Mouse (Mus musculus) CD8-positive naive resting alpha-beta T cell, adult 2 months (primary cell): ENCODE data around the gene Klhl32.
"Not testable (repeated sequence)": the region's sequence is repeated elsewhere in the genome, so short reads cannot be mapped to it uniquely, and the experiment has no call there.

Source experiments
- DNase-seq, 2 experiments: peaks; one replicate each; pipeline ENCODE4 v3.0.0; 2022; ENCODE audit warnings: low read depth in 2 of 2, low spot score in 2 of 2

The Klhl32 gene

DNA sequence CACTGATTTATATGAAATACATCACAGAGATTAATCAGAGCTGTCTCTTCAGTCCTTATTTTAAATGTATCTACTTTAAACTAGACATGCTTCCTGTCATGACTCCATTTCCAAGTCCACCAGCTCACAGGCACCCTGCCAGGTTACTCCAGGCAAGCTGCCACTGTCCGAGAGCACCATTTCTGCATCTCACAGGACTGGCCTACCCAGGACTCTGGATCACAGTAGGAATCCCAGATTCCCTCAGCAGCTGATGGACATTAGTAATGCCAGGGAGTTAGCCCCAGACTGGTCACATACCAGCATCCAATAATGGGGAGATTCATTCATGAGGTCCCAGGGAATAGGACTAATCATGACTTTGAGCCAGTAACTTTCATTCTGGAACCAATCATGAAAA lies 54.7 kb downstream of the Klhl32 start:
- no peak for DNase-seq

DNA sequence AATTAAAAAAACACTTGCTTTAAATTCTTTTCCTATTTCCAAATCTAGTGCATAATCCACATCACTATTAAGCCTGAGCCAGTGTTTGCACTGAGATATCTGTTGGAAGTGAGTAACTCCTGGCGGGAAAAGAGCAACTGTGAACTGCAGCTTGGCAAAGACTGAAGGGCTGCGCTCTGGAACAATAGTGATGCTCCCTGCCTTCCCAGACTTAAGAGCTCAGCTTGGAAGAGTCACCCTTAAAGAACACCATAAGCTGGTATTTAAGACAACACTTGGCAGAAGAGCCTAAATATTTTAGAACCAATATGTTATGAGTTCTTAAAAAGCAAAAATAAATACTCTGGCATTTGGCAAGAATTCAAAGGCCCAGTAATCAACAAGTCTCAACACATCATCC lies 55.7 kb downstream of the Klhl32 start:
- DNase-seq = no peak

DNA sequence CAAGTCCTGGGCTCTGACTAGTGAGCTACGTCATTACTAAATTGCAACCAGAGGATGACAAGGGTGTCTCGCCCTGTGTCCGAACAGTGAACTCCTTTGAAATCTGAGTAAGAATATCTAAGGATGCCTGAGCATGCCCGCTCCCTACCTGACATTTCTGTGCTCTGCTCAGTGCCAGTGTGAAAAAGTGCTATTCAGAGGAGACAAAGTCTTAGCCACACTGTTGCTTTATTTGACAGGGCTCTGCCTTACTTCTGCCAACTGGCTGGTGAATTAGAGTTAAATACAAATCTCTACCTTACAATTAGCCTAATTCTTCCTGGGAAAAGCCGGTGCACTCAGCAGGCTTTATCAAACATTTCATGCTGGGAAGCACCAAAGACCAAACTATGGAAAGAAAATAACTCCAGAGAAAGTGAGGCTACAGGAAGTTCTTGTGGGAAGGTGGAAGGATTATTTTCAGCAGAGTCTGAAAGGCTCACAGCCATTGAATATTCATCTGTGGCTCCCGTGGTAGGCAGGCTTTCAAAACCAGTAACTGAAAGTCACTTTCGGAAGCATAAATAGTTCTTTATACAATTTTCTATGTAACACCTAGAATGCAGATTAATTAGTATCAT lies 57.1 kb downstream of the Klhl32 start:
- DNase-seq = no peak

DNA sequence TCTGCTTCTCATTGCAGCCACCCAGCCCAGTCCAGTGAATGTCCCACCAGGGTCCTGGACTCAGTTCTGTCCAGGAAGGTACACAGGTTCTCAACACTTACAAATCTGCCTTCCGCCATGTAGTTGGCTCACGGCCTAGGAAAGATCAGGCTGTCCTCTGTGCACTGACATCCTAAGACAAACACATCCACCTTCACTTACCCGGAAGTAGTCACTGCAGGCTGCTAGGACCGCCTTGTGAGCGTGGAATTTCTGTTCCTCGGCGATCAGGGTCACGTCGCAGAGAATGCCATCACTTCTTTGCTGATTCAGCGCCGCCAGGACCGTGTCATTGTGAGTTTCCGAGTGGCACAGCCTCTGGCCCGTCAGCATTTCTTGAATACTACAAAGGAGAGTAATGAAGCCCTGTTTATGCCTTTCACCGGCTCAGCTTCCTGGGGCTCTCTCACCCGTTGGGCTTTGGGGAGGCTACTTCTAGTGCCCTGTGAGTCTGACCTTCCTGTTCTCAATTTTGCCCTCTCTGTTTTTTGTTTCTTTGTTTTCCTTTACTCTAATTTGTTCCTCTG lies 58.4 kb downstream of the Klhl32 start:
- DNase-seq = no peak

DNA sequence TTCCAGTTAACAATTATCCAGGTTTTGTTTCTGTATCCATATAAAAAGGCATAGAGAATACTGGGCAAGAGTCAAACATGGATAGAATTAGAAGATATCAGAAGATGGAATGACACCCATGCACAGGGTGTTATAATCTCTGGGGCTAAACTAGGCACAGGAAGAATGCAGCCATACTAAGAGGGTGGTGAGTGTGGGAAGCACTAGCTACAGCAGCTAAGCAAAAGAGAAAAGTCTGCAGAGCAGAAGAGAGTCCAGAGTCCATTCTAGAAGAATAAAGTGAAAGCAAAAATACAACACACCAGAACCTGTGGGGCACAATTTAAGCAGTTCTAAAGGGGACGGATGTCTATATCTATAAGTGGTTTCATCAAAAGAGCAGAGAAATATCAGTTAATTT lies 61.6 kb downstream of the Klhl32 start:
- no peak for DNase-seq

DNA sequence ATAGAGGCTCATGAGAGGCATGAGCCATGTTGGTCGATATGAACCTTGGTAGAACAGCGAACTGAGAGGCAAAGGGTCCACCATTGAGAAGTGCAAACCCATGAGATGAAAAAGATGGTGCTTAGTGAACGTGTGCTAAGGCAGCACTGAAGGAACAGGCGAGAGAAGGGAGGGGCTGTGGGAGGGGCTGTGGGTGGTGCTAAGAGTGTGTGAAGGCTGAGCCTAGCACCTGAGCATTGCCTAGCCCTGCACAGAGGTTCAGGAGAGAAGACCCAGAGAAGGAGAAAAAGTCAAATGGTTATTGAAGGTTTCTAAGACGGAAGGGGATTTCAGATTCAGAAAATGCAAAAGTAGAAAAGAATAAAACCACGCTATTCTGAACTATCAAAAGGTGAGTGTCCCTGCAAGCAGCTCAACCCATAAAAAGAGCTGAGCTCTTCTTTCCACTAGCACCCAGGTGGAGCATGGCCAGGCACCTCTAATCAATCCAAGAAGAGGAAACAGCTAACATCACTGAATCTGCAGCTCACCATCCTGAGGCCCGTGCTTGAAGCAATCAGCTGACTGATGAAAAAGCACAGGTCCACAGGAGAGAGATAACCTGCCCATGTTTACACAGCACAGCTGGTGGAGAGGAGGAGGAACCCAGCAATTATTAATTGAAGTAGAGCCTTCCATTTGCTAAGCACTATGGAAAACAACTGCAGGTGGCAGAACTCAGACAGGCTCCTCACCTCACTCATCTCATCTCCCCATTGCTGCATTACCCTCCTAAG lies 65.0 kb downstream of the Klhl32 start:
- DNase-seq = no peak

DNA sequence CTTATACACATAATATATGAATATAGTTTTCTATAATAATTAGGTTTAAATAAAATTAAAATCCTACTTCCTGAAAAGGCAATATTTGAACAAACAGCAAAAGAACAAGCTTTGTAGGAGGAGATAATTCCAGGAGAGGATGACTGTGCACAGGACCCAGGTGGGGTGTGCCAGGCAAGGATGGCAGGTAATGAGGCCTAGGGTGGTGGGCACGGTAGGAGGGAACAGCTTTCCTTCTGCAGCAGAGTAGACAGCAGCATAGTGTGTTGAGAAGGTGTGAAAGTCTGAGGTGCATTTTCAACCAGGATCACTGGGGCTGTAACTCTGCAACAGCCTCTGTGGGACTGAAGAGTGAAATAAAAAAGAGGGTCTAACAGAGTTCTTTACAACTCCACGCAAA lies 85.0 kb downstream of the Klhl32 start:
- no peak for DNase-seq

DNA sequence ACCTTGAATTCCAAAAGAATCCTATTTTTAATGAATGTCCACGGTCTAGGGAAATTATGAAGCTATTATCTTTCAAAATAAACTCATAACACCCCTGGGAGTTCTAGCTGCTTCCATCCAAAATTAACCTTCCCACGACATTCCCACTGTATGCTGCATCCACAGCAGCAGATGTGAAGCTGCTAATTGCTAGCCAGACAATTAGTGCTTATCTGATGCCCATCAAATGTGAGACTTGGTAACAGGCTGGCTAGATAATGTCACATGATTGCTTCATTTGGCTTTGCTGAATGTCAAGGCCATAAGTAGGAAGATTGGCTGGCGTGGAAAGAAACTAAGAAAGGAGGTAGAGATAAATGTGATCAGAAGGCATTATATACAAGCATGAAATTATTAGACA lies 85.5 kb downstream of the Klhl32 start:
- DNase-seq = no peak

DNA sequence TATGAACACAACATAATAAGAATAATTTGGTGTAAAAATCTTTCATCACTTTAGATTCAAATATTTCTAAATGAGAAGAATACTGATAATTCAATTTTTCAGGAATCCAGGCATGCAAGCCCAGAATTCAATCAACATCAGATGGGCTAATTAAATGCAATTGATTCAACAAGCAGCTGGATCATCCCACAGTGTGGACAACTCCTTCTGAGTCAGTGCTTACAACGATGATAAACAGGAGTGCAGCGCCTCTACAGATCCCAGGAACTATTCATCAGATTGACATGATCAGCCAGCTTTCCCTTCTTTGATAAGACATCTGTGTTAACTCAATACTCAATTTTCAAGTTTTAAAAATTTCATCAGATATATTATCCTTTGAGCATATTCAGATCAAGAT lies 86.4 kb downstream of the Klhl32 start:
- no peak for DNase-seq

DNA sequence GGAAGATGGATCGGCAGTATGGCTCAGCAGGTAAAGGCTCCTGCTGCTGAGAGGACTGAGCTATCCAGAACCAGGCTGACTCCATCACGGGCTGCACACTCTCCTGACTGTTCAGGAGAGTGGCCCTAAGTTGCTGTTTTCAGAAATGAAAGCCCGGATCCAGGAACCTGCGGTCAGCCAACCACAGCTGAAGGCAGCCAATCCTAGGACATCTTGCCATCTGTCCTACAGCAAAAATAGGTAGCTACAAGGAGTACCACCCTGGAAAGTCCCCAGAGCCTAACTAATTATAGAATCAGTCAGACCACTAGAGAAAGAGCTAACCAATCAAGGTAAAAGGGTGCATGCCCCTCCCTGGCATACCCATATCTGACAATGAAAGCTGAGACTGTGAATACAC lies 87.5 kb downstream of the Klhl32 start:
- DNase-seq = no peak

DNA sequence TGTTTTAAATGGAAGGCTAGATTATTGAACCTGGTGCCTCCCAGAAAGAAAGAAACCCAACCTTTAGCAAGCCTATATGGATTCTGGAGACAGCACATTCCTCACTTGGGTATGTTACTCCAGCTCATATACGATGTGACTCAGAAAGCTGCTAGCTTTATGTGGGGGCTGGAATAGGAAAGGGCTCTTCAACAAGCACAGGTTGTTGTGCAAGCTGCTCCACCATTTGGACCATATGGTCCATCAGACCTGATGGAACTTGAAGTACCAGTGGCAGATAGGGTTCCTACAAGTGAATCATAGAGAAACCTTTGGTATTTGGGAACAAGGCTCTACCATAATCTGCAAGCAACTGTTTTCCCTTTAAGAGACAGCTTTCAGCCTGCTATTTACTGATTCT lies 92.0 kb downstream of the Klhl32 start:
- no peak for DNase-seq

DNA sequence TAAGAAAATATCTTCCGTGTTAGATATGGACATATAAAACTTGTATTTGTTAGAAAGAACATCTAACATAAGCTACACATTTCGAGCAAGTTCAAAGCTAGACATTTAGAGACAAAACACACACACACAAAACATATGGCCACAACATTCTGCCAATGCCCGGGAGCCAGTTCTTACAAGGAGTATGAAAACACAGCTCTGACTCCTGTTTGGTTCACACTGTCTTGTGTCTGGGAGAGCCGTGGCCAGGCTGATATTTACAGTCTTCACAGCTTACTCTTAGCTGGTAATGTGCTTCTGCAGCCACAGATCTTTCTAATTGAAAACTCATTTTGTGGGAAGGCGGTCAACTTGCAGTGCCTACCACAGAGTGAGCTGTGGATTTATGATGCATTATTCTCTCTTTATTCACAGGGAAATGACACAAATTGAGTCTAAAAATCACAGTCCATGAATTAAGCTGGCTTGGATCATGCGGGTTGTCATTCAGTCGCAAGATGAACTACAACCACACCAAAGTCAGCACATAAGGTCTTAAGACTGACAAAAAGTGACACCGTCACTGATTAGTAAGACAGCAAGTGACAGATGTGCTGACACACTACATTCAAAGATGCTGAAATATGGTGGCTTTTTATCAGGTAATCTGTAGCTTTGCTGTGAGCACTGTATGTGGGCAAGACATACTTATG lies 98.3 kb downstream of the Klhl32 start:
- DNase-seq = no peak

DNA sequence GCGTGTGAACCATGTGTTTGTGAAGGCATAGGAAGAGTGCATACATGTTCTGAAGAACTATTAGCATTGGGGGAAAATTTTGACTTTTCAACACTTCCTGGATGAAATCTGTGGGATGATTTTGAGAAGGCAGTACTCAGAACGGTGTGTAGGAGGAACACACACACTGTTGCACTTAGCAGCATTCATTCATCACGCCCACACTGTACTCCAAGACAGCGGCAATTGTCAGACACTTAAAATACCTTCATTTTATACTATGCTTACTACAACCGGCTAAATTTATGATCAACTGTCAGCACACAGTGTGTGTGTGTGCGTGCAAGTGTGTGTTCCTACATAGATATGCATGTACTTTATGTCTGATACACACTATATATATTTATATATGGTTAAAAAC lies 113.8 kb downstream of the Klhl32 start:
- DNase-seq = no peak

DNA sequence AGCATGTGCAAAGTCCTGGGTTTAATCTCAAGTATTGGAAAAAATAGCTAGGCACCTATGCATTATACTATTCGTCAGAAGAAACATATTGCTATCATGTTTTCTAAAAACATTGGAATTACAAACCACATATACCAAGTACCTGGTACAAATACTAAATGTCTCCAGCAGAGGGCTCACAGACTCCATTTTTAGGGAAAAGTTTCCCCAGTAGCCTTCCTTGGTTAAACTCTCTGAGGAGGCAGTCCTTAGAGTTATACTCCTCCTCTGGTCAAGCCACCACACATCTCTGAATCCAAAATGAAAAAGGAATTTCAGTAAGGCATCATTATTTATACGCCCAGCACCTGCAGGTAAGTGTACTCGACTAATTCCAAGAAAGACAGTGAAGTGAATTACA lies 130.1 kb downstream of the Klhl32 start:
- no peak for DNase-seq

DNA sequence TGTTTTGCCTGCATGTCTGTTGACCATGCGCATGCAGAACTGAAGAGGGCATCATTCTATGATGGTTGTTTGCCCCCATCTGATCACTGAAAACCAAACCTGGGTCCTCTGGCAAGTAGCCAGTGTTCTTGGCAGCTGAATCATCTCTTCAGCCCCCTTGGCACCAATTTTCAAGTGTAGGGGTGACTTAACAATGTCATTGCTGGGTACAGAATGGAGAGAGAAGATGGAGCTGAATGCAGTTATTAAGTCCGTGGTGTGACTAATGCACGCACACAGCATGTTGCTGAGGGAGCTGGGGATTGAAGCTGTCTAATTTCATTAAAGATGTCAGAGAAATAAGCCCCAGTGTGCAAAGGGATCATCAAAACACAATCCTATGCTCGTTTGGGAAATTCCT lies 135.4 kb downstream of the Klhl32 start:
- no peak for DNase-seq

DNA sequence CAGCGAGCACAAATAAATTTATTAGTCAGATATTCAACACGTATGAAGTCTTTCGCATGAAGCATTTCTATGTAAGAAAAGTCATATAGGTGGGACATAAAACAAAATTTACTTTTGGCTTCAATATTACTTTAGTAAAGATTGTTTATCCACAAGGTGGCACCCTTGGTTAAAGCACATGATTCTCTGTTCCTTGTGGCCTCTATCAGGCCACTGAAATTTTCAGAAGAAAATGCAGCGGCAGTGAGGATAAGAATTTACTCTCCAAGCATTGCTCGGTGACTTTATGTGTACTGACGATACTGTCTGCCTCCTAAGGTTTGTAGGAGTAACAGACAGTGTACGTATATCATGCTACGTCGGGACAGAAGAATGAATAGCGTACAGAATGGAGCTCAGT lies 136.6 kb downstream of the Klhl32 start:
- no peak for DNase-seq

DNA sequence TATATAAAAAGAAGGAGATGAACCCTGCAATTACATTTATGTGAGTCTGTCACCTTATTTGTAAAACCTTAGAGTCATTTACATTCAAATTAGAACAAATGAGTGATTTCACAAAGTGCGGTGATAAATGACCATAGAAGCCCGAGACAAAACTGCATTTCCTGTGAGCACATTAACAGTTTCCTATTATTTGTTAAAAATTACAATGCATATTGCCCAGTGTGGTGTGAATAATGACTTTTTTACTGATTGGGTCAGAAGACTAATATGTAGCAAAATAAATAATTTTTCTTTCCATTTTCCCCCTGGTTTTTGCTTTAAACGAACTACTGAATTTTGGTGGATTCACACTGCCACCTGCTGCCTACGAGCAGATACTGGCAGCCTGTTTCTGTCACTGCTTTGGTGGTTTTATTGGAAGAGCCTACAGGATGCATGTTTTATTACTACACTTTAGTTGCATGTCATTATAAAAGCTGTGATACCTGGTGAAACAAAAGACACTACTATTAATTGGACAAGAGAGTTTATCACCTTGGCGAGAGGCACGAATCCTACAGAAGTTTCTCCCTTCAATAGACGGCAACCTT lies 152.3 kb downstream of the Klhl32 start:
- DNase-seq = no peak

DNA sequence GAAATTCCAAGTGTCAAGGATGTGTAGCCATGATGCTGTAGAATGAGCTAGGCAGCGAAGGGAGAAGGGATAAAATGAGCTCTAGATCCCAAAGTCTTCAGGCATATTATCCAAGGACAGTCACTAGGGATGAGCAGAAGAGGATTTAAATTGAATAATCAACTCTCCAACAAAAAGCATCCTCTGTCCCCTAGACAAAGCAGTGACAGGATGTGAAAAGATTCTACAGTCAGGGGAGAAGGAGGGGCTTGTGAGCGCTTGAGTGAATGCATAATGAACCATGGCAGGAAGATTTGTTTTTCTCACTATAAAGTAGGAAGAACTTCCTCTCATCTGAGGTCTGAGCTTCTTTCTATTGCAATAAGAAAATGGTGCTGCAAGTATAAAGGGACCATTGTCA lies 170.8 kb downstream of the Klhl32 start:
- no peak for DNase-seq

DNA sequence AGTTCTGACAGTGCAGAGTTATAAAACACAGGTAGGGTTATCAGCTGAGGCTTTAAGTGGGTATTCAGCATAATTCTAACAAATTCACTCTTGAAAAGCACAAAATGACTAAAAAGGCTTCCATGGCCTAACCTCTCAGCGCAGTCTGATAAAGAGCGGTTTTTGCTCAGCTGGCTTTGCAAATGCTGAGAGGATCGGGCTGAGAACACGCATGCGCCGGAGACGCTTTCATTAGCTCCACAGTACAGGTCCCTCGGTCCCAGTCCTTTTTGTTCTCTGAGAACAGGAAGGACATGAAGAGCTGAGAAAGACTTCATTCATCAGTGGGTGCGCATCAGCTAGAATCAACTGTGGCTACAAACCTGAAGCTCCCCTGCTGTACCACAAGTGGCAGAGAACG lies 180.9 kb downstream of the Klhl32 start:
- no peak for DNase-seq

DNA sequence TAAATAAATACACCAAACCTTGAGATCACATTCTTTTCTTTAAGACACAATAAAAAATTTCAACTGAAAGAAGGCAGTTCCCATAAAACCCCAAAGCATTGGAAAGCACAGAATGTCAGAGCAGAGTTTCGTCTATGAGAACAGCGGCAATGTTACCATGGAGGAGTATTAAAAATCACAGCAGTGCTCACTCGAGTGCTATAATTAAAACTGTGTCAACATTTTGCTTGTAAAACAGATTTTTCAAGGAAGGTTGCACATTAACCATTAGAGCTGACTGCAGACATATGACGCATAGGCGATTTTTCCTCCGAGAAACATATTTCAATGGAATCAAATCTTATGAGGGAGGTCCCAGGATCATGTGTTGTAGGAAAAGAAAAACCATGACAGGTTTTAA lies 191.7 kb downstream of the Klhl32 start:
- no peak for DNase-seq

DNA sequence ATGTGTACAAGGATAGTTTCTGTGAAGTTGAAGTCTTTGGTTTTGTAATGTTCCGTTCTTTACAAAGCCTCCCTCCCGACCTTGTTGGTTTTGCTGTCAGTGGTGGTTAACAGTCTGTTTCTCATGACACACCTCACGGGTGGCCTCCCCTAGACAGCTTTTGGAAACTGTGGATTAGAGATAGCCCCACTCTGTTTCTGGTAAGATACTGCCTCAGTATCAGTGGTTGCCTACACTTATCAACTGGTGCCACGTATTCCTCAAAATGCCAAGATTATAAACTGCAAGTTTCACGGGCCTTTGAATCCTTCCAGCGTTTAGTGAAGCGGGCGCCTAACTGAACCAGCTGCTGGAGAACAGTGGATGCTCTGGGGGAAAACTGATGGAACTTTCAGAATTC lies 206.2 kb downstream of the Klhl32 start:
- DNase-seq = not testable (repeated sequence)

DNA sequence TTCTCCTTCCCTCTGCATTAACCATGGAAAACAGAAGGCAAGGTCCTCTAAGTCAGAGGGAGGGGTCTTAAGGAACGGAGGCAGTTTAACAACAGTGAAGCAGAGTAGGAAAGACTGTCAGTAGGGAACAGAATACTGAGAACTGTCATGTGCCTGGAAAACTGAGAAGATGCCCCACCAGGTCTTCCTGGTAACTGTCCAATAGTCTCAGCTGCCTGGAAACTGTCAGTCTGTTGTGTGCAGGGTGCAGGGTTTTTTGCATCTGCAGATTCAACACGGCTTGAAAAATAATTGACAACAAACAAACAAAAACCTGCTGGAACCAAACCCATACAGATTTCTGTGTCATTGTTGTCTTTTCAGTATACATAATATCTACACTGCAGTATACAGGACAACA lies 208.6 kb downstream of the Klhl32 start:
- DNase-seq = no peak
